Mouse (Mus musculus) cortical plate, adult 2 months (tissue): ENCODE measurements around the gene Tec.

Experiments
- CTCF ChIP-seq: fragments of 200-500 bp; IDR thresholded peaks from 2 replicates; pipeline ENCODE4 v1.5.1; 2011; ENCODE audit warnings: mild to moderate bottlenecking, control low read depth, low read length; ENCODE audit not compliant: insufficient read depth; ENCODE audit errors: extremely low read depth
- POLR2A ChIP-seq: fragments of 200-500 bp; IDR thresholded peaks from 2 replicates; pipeline ENCODE4 v1.6.1; 2011; ENCODE audit warnings: mild to moderate bottlenecking, low read length, control low read depth; ENCODE audit not compliant: insufficient read depth; ENCODE audit errors: extremely low read depth

DNA sequence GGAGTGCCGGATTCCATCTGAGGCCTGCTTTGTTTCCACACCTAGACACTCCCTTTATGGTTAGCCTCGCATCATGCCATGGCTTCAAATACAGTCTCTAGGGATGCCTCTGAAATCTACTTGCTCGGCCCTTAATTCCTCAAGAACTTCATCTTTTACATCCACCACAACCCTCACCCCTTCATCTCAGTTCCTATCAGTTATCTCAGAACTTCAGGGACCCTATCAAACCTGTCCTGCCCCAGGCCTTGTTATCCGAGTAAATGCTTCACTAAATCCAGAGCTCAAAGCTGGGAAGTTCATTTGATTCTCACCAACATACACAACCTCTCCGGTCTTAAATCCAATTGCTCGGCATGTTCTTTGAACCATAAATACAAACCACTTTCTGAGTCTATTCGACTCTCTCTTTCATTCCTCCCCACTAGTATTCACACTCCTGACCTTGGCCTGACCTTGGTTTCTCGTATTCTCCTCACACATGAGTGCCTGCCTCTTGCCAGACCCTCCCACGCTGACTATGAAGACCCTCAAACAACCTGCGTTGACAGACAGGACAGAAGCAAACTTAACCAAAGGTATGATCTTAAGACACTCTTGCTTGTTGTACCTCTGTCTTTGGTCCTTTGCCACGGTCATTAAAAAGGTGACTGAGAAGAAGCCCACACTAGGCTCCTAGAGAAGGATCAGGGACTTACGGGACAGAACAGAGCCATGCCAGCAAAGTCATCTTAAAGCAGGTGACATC is 17.2 kb downstream of the Tec start:
- TF ChIP-seq CTCF = no peak
- no peak for TF ChIP-seq POLR2A
